Mouse (Mus musculus) CH12F3 (cell line): Measurements from ENCODE around the gene Med12l.

ENCODE experiments used
- in situ Hi-C: fragments of 300-500 bp; cut with MboI; formaldehyde crosslinking; loops from 2 replicates; pipeline ENCODE4 v1.14.3; 2020; ENCODE audit warnings: low sequenced_read_pairs

The Med12l gene

DNA sequence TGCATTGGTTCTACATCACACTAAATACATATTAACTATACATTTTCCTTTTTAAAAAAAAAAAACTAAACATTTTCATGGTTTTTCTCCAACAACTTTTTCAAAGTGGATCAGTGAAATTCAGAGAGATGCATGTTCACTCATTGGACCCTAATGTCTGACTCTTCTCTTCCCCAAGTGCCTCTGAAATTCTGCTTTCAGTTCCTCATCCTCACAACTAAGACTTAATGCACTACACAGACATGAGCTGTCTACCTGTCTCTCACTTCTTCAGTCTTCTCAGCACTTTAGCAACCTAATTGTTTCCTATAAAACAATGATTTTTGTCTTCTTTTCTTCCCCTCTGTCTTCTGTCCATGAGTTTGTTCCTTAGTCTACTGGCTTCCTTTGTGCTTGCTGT lies 219.8 kb downstream of the Med12l start:
- in situ Hi-C loops = no loop called here

DNA sequence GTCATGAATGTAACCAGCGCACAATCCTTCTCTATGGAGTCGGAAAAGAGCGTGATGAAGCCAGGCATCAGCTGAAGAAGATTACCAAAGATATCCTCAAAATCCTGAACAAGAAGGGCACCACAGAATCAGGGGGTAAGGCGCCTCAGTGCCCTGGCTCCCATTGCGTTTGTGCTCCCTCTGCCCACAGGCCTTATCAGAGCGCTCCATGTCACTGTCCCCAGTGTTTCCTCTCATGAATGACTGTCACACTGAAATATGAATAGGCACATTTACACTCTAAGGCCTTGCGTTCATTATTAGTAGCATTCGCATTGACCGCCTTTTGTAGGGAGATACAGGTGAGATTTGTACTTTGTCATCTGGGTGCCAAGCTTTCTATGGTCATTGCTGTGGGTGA lies 222.1 kb downstream of the Med12l start:
- in situ Hi-C loops = no loop called here

DNA sequence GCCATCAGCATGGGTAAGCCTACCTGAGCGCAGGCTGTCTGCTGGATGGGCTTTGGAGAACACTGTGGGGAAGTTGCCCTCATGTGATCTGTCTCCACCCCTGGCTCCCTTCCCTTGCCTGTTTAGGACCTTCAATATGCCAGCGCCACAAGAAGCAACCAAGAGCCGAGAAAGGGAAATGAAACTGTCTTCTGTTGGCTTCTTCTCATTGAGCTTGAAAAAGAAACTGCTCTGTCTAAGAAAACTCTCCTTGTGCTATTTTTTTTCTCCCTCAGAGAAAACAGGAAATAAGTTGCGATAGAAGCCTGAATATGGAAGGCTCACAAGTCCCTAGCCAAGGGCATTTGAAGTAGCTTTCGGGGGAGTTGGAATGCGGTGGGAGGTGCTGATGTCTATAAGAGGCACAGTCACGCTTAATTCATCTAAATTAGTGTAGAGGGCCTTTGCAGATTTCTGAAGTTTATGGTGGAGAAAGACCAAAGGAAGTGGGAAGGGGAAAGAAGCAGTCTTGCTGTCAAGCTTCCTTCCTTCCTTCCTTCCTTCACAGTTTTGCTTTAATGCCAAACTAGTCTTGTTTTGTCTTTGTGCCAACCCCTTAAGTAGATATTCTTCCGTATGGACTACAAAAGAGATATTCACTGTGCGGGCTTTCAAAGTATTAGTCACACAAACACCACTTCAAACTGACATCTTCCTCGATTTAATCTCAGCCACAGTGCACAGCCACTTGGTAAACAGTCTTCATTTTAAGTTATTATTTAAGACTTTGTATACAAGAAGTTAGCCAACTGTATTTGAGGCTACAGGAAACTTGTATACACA lies 223.3 kb downstream of the Med12l start:
- in situ Hi-C loops = no loop called here

DNA sequence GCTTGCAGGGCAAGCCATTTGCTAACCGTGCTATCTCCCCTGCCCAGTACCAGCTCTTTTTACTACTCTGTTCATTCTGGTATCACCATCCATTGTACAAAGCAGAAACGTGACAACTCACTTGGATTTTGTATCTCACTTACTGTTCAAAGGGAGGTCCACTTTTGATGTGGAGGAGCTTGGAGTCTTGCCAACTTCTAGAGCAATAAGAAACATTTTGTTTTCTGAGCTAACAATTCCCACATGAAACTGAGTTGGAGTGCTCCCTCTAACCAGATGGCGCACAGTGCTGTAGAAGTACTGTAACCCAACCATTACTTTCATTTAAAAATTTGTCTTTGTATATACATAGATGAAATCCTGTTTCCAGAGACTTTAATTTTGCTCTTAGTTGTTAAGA lies 225.3 kb downstream of the Med12l start:
- in situ Hi-C loops = no loop called here

DNA sequence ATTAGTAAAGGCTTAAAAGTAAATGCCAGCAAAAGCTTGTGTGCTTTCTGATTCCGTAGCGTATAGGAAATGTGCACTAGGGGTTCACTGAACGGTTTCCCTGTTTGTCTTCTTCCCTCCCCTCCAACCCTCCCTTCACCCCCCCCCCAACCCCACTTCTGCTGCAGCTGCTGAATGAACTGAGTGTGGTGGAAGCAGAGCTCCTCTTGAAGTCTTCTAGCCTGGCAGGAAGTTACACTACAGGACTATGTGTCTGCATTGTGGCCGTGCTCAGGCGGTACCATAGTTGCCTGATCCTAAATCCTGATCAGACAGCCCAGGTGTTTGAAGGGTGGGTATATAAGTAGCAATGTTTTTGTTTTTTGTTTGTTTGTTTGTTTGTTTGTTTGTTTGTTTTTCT lies 229.3 kb downstream of the Med12l start:
- in situ Hi-C loops = no loop called here

DNA sequence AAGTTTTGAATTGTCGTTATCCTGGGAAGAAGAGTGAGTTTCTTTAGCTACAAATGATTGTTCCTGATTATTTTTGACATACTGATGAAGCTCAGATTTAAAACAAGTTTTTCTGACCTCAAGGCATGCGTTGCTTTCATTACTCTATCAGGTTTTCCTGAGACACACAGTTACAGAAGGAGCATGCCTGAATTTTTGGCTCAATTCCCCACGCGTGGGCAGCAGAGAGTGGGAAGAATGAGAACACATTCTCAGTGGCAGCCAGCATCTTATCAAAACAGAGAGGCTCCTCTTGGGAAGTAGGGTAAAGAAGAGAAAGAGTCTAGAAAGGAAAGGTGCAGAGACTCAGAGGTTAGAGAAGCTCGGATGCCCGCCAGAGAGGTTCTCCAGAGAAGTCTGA lies 237.8 kb downstream of the Med12l start:
- in situ Hi-C loops = no loop called here

DNA sequence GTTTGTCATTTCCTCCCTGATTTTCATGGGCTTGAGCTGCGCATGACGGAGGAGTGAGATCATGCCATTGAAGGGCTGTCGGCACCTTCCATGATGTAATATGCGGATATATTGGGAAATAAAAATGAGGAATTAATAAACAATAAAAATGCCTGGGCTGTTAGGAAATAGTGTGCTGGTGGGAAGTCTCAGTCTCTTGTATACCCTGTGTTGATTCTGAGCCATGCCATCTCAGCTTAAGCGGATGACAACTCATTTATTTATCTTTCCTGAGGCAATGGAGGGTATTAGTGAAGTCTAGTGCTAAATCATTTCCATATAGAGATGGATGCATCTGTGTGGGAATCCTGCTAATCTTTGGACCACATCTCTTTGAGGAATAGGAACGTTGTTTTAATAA lies 242.4 kb downstream of the Med12l start:
- in situ Hi-C loops = no loop called here

DNA sequence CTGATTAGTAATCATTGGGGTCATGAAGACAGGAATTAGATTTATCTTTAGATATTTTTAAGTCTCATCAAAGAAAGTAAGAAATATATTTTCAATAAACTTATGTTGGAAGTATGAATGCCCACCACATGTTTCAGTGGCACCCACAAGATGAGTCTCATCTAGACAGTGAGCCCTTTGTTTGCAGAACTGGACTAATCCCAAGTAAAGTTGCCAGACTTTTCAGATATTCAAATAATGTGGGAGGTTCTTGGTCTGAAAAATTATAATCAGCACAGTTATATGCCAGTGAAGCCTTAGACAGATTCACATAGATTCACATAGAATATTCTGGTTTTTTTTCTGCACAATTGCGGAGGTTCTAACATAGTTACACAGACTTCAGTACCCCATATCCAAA lies 244.8 kb downstream of the Med12l start:
- in situ Hi-C loops = no loop called here

DNA sequence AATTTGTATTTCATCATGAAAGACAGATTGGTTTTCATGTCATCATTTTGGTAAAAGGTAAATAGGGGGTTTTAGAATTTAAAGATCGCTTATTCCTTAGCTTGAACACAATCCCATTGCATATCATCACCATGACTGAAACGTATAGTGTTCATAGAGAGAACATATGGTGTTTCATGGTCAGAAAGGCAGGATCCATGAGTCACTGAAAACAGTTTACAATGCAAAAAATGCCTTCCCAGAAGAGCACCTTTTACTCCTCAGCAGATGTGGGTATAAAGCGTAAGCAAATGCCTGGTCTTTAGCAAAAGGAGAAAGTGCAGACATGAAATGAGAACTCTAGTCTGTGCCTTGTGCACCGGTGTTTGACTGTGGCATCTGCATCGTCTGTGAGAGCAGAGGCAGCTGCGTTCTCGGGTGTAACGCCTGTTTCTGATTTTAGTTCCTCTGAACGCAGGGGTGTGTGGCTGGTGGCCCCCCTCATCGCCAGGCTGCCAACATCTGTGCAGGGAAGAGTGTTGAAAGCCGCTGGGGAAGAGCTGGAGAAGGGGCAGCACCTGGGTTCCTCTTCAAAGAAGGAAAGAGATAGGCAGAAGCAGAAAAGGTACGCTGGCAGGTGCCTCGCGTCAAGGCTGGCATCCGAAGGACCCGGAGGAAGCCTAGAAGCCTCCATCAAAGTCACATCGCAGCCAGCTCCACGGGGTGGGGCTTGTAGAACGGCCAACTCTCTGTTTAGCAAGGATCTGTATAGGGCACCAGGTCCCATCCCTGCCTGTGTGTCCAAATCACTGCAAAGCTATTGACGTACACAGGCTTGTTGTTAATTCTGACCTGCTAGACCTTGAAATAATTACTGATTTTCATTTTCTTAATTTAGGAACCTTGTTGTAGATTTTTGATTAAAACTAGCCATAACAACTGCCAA lies 252.4 kb downstream of the Med12l start:
- in situ Hi-C loops = no loop called here

DNA sequence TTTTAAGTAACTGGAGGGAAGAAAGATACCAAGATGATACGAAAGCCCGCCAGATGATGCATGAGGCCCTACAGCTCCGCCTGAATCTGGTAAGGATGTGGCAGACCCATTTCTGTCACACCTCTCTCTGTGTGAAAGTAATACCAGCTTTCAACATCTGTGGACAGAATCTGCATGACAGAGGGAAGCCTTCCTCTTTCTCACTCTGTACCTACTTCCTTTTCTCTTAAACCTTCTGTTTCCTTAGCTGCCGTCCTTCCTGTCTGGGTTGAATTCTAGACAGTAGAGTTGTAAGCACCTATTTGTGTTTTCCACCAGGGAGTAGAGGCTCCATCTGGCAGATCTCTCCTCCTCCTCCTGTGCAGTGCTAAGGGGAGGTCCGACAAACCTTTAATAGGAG lies 255.1 kb downstream of the Med12l start:
- in situ Hi-C loops = no loop called here

DNA sequence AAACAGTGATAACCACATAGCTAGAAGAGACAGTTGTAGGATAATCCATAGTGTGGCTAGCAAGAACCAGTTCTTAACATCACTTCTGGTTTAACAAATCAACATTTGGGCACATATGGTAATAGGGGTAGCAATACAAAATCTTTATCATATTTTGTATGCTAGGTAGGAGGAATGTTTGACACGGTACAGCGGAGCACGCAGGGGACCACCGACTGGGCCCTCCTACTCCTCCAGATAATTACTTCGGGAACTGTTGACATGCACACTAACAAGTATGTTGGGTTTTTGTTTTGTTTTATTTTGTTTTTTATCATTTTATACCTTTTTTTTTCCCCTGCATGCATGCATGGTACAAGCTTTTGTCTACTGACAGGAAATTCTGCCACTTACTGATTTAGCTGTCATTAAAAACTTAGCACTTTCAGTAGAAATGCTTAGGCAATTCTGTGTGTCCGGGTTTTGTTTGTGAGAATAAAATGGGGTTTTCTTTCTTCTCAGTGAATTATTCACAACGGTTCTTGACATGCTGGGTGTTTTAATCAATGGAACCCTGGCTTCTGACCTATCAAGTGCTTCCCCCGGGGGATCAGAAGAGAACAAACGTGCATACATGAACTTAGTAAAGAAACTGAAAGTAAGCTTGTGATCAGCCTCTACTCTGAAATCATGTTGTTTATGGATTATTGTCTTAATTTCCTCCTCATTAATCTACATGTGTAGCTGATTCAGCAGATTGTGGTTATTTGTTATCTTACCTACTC lies 256.3 kb downstream of the Med12l start:
- in situ Hi-C loops = no loop called here

DNA sequence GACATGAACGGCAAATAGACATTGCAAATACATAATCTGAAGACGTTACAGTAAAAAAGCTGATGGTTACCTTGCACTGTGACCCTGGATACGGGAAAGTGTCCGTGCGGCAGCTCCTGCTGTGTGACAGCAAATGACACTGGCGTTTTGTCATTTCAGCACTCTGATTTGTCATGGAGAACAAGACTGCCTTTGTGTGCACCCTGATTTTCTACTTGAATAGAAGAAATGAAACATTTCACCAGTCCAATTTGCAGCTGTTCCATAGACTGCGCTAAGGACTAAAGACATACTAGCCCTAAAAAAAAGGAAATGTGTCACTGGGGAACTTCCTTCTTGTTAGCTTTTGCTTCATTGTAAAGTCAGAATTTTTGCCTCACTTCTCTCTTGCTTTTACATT lies 257.1 kb downstream of the Med12l start, which contains the start of gene P2ry12:
TSS of gene P2ry12 (minus strand) at position 168 of the 400 bp plus-strand sequence.
- in situ Hi-C loops = no loop called here

DNA sequence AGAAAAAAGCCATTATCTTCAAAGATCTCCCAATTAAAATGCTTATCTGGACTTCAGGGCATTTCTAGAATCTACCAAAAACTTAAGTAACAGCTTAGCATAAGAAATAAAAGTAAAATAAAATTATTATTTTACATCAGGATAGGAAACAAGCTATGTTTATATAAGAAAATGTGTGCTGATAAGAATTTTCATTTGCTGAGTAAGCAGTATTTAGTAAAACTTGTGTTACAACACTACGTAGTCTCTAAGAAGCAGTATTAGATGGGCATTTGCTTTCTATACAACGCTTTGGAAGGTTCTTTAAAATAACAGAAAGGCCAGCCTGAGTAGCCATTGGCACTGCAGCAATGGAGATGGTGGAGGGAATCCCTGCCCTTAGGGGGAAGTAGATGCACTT lies 257.8 kb downstream of the Med12l start:
- in situ Hi-C loops = no loop called here

DNA sequence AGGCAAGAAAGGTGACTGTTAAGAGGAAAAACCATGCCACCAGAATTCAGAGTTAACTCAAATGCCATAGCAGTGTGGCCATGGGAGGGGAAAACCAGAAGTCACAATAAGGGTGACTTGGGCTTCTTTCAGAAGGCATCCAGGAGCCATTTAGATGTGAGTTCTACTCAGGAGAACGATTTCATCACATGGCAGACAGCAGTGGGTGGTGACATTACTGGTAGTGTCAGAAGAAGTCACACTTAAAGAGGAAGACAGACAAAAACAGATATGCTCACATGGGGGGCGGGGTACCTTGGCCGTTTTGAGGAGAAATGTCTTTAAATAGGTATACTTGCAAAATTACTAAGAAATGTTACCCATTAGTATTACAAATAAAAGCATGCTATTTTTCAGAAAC lies 258.4 kb downstream of the Med12l start:
- in situ Hi-C loops = no loop called here

DNA sequence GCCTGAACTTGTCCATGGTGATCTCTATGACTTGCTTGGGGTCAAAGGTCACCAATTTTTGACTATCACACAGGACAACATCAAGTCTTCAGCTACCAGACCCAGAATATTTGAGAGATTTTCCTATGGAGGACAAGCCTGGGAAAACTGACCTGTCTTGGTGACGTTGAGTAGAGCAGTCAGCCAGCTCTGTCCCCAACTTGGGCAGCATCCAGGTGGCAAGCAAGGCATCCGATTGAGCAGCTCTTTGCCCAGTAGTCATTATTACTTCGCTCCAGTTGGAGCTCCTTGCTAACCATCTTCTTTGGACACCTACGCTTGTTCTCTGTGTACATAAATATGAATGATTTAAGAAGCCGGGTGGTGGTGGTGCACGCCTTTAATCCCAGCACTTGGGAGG lies 265.2 kb downstream of the Med12l start:
- in situ Hi-C loops = no loop called here

DNA sequence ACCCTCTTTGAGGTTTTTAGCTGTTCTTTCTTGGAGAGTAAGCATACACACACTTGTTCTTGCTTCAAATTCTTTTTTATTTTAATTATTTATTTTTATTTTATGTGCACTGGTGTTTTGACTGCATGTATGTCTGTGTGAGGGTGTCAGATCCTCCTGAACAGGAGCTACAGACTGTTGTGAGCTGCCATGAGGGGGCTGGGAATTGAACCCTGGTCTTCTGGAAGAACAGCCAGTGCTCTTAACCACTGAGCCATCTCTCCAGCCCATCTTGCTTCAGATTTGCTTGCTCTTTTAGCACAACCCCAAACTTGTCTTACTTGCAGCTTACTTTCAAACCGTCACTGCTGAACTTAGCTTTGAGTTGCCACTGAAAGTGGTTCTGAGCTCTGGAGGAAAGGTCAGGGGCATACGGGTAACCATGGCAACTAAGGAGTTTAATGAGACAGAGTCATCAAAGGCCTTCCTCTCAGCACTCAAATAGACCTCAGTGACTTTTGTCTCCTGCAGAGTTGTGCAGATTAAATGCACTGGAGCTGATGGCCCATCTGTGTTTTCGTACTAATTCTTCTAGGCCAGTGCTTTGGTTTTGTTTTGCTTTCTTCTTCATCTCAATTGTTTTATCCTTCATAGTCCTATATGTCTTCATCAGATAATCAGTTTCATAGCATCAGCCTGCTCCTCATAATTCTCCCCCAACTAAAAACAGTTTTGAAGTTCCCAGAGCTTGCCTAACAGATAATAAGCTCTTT lies 272.1 kb downstream of the Med12l start:
- in situ Hi-C loops = no loop called here

DNA sequence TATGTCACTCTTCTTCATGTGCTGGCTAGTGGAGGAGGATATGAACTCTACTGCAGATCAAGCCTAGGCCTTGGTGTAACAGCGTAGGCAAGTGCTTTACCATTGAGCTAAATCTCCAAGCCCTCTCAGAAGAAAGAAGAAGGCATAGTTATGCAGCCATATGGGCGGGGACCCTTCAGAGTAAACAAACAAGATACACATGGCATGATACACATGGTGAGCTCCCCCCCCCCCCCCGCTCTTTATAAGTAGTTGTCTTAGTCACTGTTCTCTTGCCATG lies 272.6 kb downstream of the Med12l start:
- in situ Hi-C loops = no loop called here

DNA sequence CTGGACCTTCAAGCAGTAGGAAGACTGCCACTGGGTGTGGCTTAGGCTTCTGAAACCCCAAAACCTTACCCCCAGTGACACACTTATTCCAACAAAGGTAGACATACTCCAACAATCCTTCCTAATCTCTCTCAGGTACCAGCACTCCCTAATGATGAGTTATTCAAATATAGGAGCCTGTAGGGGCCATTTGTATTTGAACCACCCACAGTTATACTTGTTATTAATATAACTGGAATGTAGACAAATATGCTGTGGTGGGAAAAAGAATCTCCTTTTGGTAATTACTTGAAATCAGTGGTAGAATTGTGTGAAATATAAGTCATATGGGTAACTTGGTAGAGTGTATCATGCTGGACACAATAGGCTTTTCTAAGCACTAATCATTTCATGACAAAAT lies 273.0 kb downstream of the Med12l start:
- in situ Hi-C loops = no loop called here

DNA sequence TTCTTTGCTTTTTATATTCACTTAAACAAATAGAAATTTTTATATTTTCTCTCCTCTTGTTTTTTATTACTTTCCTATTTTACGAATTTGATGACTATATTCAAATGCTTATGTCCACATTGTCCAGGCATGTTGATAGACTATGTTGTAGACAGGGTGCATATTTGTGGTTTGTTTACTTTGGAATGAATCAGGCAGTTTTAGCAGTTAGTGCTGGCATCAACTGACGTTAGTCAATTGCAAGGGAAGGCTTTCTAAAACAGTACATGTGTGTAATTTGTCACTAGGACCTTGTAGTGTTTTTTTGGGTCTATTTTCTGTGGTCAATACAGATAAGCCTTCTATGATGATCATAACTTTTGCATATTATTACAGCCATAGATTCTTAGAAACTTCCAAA lies 284.9 kb downstream of the Med12l start:
- in situ Hi-C loops = no loop called here

DNA sequence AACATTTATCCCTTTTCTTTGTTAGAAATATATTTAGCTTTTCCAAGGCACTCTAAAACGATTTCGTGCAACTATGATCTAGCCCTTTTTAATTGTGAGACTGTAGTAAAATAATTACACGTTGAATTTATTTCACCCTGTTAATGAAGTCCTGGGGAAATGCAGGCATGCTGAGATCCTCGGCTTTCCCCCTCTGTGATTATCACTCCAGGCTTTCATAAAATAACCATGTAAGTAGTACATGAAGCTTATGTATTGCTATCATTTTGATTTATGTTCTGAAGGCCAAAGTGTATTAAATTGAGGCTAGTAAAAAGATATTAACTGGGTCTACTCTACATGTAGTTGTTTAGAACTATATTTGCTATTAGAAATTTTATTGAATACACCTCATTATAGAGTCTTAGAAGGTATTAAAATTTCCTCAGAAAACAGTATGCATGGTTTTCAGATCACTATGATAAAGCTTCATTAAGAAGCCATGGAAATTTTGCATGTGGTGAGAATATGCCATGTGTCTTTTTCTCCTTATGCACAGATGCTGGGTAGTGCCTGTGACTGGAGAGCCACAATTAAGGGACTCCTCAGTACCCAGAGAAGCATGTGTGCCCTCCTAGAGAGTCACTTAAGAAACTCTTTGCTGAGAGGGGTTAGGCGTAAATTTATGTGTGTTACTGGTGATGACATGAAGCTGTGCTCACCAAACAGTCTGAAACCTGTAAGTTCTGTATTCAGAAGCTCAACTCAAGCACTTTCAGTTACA lies 288.0 kb downstream of the Med12l start:
- in situ Hi-C loops = no loop called here
